Mouse (Mus musculus) kidney, embryonic 14.5 days (tissue): Measurements from ENCODE around the gene Scn3b. TPM values are rescaled to one million over a fixed set of nuclear protein-coding genes. Genes with fewer than 3 reads are reported as not detected.

Source experiments
- ATAC-seq: fragments of 200-750 bp; cut with Nextera tagmentation; 2 replicates; pipeline ENCODE4 v1.8.0; 2017; ENCODE audit warnings: moderate number of reproducible peaks, mild to moderate bottlenecking, moderate TSS enrichment, moderate library complexity; ENCODE audit not compliant: low FRiP score, low TSS enrichment
- H3K27ac ChIP-seq: fragments of 300-500 bp; sonication (generic); 2 replicates; pipeline ENCODE4 v1.5.1; 2014; ENCODE audit warnings: low read depth, mild to moderate bottlenecking, low read length, moderate library complexity, mixed read lengths
- H3K27me3 ChIP-seq: fragments of 300-500 bp; sonication (generic); 2 replicates; pipeline ENCODE4 v1.6.1; 2014; ENCODE audit warnings: mild to moderate bottlenecking, low read length; ENCODE audit not compliant: control insufficient read depth, insufficient read depth
- H3K36me3 ChIP-seq: fragments of 300-500 bp; sonication (generic); 2 replicates; pipeline ENCODE4 v1.6.1; 2014; ENCODE audit warnings: low read length, mixed read lengths; ENCODE audit not compliant: control insufficient read depth, insufficient read depth
- H3K4me1 ChIP-seq: fragments of 300-500 bp; sonication (generic); 2 replicates; pipeline ENCODE4 v1.6.1; 2014; ENCODE audit warnings: low read length, mixed read lengths; ENCODE audit not compliant: control insufficient read depth, insufficient read depth
- H3K4me2 ChIP-seq: fragments of 300-500 bp; sonication (generic); replicated peaks from 2 replicates; pipeline ENCODE4 v1.6.1; 2014; ENCODE audit warnings: low read depth, mild to moderate bottlenecking, low read length
- H3K4me3 ChIP-seq: fragments of 300-500 bp; sonication (generic); 2 replicates; pipeline ENCODE4 v1.5.1; 2014; ENCODE audit warnings: mild to moderate bottlenecking, low read length
- H3K9ac ChIP-seq: fragments of 300-500 bp; sonication (generic); 2 replicates; pipeline ENCODE4 v1.6.1; 2014; ENCODE audit warnings: low read depth, mild to moderate bottlenecking, low read length, moderate library complexity
- H3K9me3 ChIP-seq: fragments of 300-500 bp; sonication (generic); 2 replicates; pipeline ENCODE4 v1.6.1; 2016; ENCODE audit warnings: low read length; ENCODE audit not compliant: control insufficient read depth
- WGBS: fragments of 180-500 bp; shearing (Covaris S2); extraction: QIAGEN DNeasy Blood & Tissue Kit; methylation state at CpG from one replicate; pipeline ENCODE4 v1.1.7; 2014; 5-methylcytosine and 5-hydroxymethylcytosine counted together
- polyA plus RNA-seq: library from polyadenylated mRNA; unstranded; fragments of >200 nt; fragmentation: Nextera tagmentation; extraction: Ambion mirVana; gene quantifications from 2 replicates; pipeline ENCODE4 v1.2.1, GENCODE M21; 2014

Gene Scn3b
- polyA plus RNA-seq, 1 experiment from 2014 or later: 0.24 TPM

DNA sequence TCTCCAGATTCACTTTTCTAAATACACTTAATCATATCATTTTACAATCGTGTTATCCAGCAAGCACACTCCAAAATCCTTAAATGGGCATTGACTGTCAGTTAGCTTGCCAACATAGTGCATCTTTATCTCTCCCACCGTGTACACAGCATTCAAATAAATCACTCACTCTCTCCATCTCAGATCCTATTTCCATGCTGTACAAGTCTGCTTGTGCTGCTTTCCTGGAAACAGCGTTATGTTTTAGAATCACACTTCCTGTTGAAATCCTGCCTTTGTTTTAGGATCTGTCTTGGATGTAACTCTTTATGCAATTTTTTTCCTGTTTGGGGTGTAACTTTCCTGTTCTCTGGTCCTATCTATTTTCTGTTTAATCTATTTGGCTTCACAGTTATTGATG, 16.6 kb upstream of the Scn3b start:
- Histone ChIP-seq H3K36me3 (no peaks in the 10 kb centered on the region), H3K27ac (no peak overlapping the region), H3K9me3 (peaks cover 3% of the 10 kb centered on the region; the same call in 1 of the 2 replicates), H3K4me1 (no peaks in the 10 kb centered on the region), H3K9ac (no peak overlapping the region), H3K27me3 (no peaks in the 10 kb centered on the region), H3K4me3 (no peak overlapping the region), H3K4me2 (no peak overlapping the region)
- no peak for ATAC-seq
- 55% methylated on average over 3 of the region's 3 CpGs for WGBS

DNA sequence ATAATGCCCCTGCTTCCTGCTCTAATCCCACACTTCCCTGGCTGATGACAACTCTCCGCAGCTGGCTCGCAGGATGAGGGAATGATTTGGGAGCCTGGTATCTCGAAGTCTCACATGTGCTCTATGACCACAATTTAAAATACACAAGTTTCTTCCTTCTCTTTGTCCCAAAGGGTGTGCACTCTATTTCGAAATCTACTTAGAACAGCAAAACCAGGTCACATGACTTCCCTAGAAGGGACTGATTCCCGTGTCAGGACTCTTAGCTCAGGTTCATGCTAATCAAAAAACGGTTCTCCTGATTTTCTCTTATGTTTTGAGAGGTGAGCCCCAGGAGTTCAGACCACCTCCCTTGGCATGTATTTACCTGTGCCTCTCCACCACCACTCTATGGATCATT, 5.1 kb upstream of the Scn3b start:
- Histone ChIP-seq H3K4me3 (no peak overlapping the region), H3K36me3 (no peaks in the 10 kb centered on the region), H3K27ac (no peak overlapping the region), H3K9me3 (no peaks in the 10 kb centered on the region), H3K27me3 (peaks cover 4% of the 10 kb centered on the region), H3K4me2 (no peak overlapping the region), H3K4me1 (no peaks in the 10 kb centered on the region; the same call in 1 of the 2 replicates), H3K9ac (no peak overlapping the region)
- 68% methylated on average over 6 of the region's 6 CpGs for WGBS
- no peak for ATAC-seq

DNA sequence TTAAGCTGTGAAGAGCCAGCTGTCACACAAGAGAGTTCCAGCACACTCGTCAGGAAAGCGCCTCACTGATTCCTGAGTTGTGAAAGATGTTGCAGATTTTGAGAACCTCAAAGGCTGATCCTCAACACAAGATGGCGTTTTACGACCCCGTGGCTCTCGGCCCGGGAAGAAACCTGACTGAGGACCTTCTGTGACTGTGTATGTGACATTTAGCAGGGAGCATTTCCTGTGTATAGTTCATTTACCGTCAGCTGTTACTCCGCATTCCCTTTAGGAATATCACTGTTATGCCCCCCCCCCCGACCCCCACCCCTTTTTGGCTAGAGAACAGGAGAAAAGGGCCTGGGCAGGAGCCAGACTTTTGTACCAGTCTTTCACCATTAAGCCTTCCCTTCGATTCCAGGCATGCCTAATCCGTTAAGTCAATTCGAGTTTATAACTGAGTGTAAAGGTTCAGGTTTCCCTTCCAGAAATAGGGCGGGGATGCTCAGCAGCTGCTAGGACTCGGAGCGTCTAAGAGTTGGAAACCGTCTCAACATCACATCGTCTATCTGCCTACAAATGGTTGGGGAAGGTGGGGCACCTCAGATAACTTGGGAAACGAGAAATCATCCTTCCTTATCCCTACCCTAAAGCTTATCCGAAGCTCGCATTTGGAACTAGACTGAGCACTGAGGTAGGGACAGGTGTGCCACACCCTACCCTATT, 823 bp upstream of the Scn3b start:
- peaks cover 7% of the 10 kb centered on the region for H3K27me3 ChIP-seq
- H3K9ac ChIP-seq: no peak overlapping the region
- no peaks in the 10 kb centered on the region for H3K9me3 ChIP-seq
- no peak for ATAC-seq
- no peak overlapping the region for H3K4me2 ChIP-seq
- H3K4me1 ChIP-seq: no peaks in the 10 kb centered on the region; the same call in 1 of the 2 replicates
- 15% methylated on average over 21 of the region's 21 CpGs for WGBS
- no peak overlapping the region for H3K27ac ChIP-seq
- H3K36me3 ChIP-seq: no peaks in the 10 kb centered on the region
- H3K4me3 ChIP-seq: no peak overlapping the region

DNA sequence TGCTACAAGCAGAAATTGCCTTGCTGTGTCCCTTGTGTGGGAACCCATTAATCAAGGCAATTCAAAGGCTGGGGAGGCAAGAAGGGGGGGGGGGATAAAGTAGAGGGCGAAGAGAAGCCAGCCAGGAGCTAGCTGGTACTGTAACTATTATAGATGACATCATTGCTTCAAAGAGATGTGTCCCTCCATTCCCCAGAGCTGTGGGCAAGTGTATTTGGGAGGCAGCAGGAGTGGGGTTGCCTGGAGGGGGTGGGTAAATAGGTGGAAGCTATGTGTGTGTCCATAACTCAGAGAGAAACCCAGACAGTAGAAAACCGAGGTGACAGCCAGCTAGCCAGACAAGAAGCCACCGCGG, 292 bp upstream of the Scn3b start:
- Histone ChIP-seq H3K27ac (no peak overlapping the region), H3K4me2 (peak overlapping the region; percentile 46), H3K36me3 (no peaks in the 10 kb centered on the region), H3K9me3 (no peaks in the 10 kb centered on the region), H3K4me1 (no peaks in the 10 kb centered on the region; the same call in 1 of the 2 replicates), H3K27me3 (peaks cover 7% of the 10 kb centered on the region), H3K4me3 (peak overlapping the region; percentile 31; the same call in 1 of the 2 replicates), H3K9ac (no peak overlapping the region)
- ATAC-seq: peak; percentile 70; the same call in 1 of the 2 replicates
- 3% methylated on average over 4 of the region's 4 CpGs for WGBS

DNA sequence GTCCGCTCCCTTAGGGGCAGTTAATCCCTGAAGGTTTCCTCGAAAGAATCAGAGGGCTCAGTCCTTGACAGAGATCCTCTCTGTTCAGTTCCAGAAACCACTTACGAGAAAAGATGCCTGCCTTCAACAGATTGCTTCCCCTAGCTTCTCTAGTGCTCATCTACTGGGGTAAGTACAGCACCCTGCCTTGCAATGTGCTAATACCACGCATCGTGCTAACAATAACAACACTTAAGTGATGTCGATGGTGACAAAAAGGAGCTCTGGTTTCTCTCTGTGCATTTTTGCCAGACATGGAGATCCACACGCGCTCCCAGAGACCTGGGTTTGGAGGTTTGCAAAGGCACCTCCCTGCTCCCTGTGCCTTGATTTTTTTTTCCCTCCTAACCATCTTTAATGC, 863 bp downstream of the Scn3b start:
- WGBS: 27% methylated on average over 8 of the region's 8 CpGs
- no peak overlapping the region for H3K27ac ChIP-seq
- no peak overlapping the region for H3K4me2 ChIP-seq

DNA sequence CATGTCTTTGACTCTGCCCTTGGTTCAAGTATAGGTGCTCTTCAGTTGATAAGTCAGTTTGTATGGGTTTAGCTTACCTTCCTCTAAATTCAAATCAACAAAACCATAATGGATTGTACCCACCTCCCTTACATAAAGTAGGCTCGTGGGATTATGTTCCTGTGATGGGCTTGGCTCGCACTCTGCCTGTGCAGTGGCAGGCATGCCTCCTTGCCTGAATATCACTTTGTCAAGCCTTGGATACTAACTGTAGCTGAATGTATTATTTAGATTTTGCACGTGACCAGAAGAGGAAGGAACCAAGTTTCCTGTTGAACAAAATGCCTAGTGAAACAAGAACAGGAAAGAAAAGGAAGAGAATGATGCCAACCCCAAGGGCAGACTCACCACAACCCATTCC, 2.1 kb downstream of the Scn3b start:
- Histone ChIP-seq H3K36me3 (no peaks in the 10 kb centered on the region), H3K4me3 (no peak overlapping the region), H3K27me3 (peaks cover 7% of the 10 kb centered on the region), H3K9ac (no peak overlapping the region), H3K27ac (no peak overlapping the region), H3K9me3 (no peaks in the 10 kb centered on the region), H3K4me2 (no peak overlapping the region), H3K4me1 (no peaks in the 10 kb centered on the region; the same call in 1 of the 2 replicates)
- ATAC-seq: no peak
- 75% methylated on average over 3 of the region's 3 CpGs for WGBS

More for the DNA sequence above, 863 bp downstream of the Scn3b start:
- H3K4me1 ChIP-seq: no peaks in the 10 kb centered on the region; the same call in 1 of the 2 replicates
- peaks cover 7% of the 10 kb centered on the region for H3K27me3 ChIP-seq
- peak overlapping the region; percentile 11; the same call in 1 of the 2 replicates for H3K4me3 ChIP-seq
- H3K36me3 ChIP-seq: no peaks in the 10 kb centered on the region
- ATAC-seq: no peak
- no peak overlapping the region for H3K9ac ChIP-seq
- H3K9me3 ChIP-seq: no peaks in the 10 kb centered on the region

DNA sequence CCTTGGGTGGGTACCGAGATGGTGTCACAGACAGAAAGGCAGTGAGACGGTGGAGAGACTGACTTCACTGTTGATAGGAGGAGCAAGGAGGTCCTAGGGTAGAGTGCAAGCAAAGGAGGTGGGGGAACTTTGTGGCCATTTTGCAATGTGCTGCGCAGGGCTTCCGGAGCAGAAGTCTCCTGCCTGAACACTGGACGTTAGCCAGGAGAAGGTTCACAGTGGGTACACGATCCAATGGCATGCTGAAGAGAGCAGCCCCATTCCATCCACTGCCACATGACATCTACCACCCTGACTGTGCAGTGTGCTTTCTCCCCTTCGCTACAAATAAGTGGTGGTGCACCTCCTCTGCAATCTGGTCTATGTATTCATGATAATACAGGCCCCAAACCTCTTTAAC, 3.8 kb downstream of the Scn3b start:
- Histone ChIP-seq H3K27ac (no peak overlapping the region), H3K9me3 (no peaks in the 10 kb centered on the region), H3K9ac (no peak overlapping the region), H3K4me1 (no peaks in the 10 kb centered on the region; the same call in 1 of the 2 replicates), H3K4me2 (no peak overlapping the region), H3K36me3 (no peaks in the 10 kb centered on the region), H3K4me3 (no peak overlapping the region), H3K27me3 (peaks cover 7% of the 10 kb centered on the region)
- 82% methylated on average over 7 of the region's 7 CpGs for WGBS
- no peak for ATAC-seq

DNA sequence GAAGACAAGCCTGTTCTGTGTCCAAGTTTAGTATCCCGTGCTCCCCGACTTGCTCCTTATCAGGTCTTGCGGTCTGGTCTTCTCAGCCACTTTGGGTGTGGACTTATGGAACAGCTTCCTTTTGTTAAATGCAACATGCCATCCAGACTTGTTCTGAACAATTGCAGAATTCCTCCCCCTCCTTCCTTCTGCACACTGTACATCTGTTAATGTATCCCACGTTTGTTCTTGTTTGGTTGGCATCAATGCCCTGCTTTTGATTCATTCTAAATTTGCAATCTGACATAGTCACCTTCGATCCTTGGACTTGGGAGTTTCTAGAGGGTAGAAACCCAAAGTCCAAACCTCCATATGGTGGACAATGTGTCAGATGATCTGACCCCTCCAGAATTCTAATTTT, 6.9 kb downstream of the Scn3b start:
- Histone ChIP-seq H3K36me3 (no peaks in the 10 kb centered on the region), H3K4me1 (no peaks in the 10 kb centered on the region), H3K9me3 (no peaks in the 10 kb centered on the region), H3K4me2 (no peak overlapping the region), H3K27me3 (no peaks in the 10 kb centered on the region), H3K4me3 (no peak overlapping the region), H3K27ac (no peak overlapping the region), H3K9ac (no peak overlapping the region)
- WGBS: 81% methylated on average over 5 of the region's 5 CpGs
- no peak for ATAC-seq

DNA sequence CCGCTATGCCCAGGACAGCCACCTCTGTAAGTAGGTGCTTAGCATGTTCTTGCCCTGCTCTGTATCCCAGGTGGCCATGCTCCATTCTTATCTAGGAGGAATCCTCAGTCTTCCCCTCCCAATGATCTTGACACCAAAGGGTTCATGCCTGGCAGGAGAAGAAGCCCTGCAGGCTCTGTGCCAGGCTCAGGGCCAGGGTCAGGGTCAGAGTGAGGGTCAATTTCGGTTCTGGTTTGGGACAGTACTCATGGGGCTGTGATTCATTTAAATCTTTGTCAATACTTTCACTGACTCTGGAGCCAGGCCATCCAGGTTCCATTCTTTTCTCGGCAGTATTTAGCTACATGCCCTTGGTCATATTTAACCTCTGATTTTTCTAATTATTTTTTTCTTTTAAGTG, 8.7 kb downstream of the Scn3b start:
- Histone ChIP-seq H3K4me2 (no peak overlapping the region), H3K27ac (no peak overlapping the region), H3K9me3 (no peaks in the 10 kb centered on the region), H3K9ac (no peak overlapping the region), H3K4me3 (no peak overlapping the region), H3K36me3 (no peaks in the 10 kb centered on the region), H3K4me1 (no peaks in the 10 kb centered on the region), H3K27me3 (no peaks in the 10 kb centered on the region)
- no peak for ATAC-seq
- 88% methylated on average over 3 of the region's 3 CpGs for WGBS
